Mouse (Mus musculus) ES-Bruce4 (cell line): ENCODE measurements around the gene Olfr1392. TPM values are rescaled to one million over a fixed set of nuclear protein-coding genes. Genes with fewer than 3 reads are reported as not detected.

Experiments
- H3K27ac ChIP-seq: 2 replicates; pipeline ENCODE4 v1.5.1; 2012; ENCODE audit warnings: low read length, inconsistent platforms; ENCODE audit not compliant: insufficient read depth
- H3K27me3 ChIP-seq: 2 replicates; pipeline ENCODE4 v1.6.1; 2012; ENCODE audit warnings: mild to moderate bottlenecking, low read length, inconsistent platforms; ENCODE audit not compliant: control insufficient read depth, poor library complexity, insufficient read depth, severe bottlenecking
- H3K36me3 ChIP-seq: 2 replicates; pipeline ENCODE4 v1.6.1; 2012; ENCODE audit warnings: inconsistent platforms, mild to moderate bottlenecking, low read length, moderate library complexity; ENCODE audit not compliant: control insufficient read depth, poor library complexity, insufficient read depth, severe bottlenecking
- H3K4me1 ChIP-seq: one replicate; pipeline ENCODE4 v1.8.1; 2011; ENCODE audit warnings: low read length; ENCODE audit not compliant: control insufficient read depth, insufficient read depth
- H3K4me3 ChIP-seq: 2 replicates; pipeline ENCODE4 v1.5.1; 2011; ENCODE audit warnings: low read depth, mild to moderate bottlenecking, low read length
- H3K9ac ChIP-seq: 2 replicates; pipeline ENCODE4 v1.6.1; 2012; ENCODE audit warnings: low read depth, mild to moderate bottlenecking, inconsistent platforms; ENCODE audit not compliant: poor library complexity, severe bottlenecking
- H3K9me3 ChIP-seq: replicated peaks from 2 replicates; pipeline ENCODE4 v1.6.1; 2012; ENCODE audit warnings: mild to moderate bottlenecking, low read length, inconsistent platforms; ENCODE audit not compliant: control insufficient read depth, poor library complexity, insufficient read depth, severe bottlenecking
- CTCF ChIP-seq: IDR thresholded peaks from one replicate; pipeline ENCODE4 v1.8.1; 2011; ENCODE audit warnings: low read depth, low read length
- EP300 ChIP-seq: IDR thresholded peaks from 2 replicates; pipeline ENCODE4 v1.6.1; 2011; ENCODE audit warnings: low read depth, low read length; ENCODE audit not compliant: insufficient read depth
- POLR2A ChIP-seq: IDR thresholded peaks from one replicate; pipeline ENCODE4 v1.8.1; 2011; ENCODE audit warnings: low read length; ENCODE audit not compliant: insufficient read depth
- polyA plus RNA-seq: library from polyadenylated mRNA; stranded (reverse); fragments of >200 nt; gene quantifications from 2 replicates; pipeline ENCODE4 v1.2.4, GENCODE M21; 2011; ENCODE audit warnings: low read depth; ENCODE audit not compliant: missing spikeins, insufficient read depth, insufficient read length

The Olfr1392 gene
- polyA plus RNA-seq, 1 experiment = not detected

DNA sequence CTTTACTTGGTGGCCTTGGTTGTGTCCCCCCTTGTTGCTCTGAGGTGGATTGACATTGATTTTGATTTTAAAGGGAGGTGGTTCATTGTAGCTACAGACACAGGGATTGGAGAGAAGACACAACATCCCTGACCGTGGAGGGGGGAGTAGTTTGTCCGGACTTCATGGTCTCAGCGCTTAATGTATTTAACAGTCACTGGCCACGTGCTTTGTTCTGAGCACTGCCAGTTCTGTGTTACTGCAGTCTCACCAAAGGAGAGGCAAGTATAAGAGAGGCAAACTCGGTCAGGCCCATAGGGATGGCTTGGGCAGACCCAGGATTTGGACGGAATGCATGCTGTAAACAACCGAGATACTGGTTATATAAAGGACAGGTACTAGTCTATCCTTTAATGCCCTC, 21.0 kb upstream of the Olfr1392 start:
- Histone ChIP-seq H3K9ac (no peak overlapping the region), H3K36me3 (no peaks in the 10 kb centered on the region), H3K27me3 (no peaks in the 10 kb centered on the region), H3K27ac (no peak overlapping the region), H3K4me3 (no peak overlapping the region), H3K9me3 (no peaks in the 10 kb centered on the region), H3K4me1 (no peaks in the 10 kb centered on the region)
- no peak for TF ChIP-seq CTCF
- TF ChIP-seq POLR2A = no peak
- no peak for TF ChIP-seq EP300

DNA sequence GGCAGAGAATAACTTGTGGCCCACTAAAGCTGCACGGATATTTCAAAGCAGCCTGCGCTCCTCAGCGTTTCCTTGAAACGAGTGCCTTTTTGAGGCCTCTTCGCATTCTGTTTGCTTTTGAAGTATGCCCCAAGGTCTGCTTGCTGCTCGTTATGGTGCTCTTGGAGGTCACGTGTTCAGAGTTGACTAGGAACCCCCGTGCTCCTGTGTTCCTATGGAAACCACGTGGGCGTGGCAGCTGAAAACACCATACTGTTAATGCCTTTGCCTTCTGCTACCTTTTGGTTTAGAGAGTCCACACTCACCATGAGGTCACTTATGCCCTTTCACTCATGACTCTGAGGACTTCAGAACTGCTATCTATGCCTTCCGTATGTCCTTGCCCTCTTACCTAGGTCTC, 20.5 kb upstream of the Olfr1392 start:
- TF ChIP-seq EP300 (no peak), CTCF (no peak), POLR2A (no peak)
- Histone ChIP-seq H3K36me3 (no peaks in the 10 kb centered on the region), H3K4me1 (no peaks in the 10 kb centered on the region), H3K27me3 (no peaks in the 10 kb centered on the region), H3K9ac (no peak overlapping the region), H3K4me3 (no peak overlapping the region), H3K27ac (no peak overlapping the region), H3K9me3 (no peaks in the 10 kb centered on the region)

DNA sequence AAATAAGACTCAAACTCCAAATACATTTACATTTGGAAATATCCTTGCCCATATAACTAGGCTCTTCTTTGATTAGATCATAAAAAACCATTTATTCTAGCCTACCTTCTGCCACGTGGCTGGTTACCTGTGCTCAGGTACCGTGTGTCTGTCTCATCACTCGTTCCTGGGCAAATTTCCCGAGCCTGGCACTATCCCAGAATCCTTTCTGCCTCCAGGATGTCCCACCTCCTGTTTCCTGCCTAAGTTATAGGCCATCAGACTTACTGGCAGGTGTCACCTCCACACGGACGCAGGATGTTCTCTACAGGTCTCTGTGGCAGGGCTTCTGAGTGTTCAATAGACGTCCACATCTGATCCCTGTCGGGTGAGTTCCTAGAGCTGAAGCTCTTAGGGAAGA, 20.0 kb upstream of the Olfr1392 start:
- Histone ChIP-seq H3K27ac (no peak overlapping the region), H3K9ac (no peak overlapping the region), H3K4me1 (no peaks in the 10 kb centered on the region), H3K4me3 (no peak overlapping the region), H3K36me3 (no peaks in the 10 kb centered on the region), H3K27me3 (no peaks in the 10 kb centered on the region), H3K9me3 (no peaks in the 10 kb centered on the region)
- TF ChIP-seq CTCF (no peak), EP300 (no peak), POLR2A (no peak)

DNA sequence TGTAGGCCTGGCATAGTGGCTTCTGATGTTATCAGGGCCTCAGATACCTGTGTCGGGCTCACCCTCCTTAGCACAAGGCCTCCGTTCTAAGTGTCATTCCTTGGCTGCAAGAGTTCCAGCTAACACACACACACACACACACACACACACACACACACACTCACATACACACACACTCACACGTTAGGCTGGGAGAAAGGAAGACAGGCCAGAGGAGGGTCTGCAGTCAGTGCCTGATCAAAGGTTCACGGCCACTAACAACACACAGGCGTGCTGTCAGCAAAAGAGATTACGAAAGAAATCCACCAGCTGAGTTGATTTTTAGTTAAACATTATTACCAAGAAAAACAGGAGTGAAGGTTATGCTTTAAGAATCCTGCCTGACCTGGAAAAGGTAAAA, 18.4 kb upstream of the Olfr1392 start:
- Histone ChIP-seq H3K9me3 (no peaks in the 10 kb centered on the region), H3K4me3 (no peak overlapping the region), H3K27me3 (no peaks in the 10 kb centered on the region), H3K9ac (no peak overlapping the region), H3K36me3 (no peaks in the 10 kb centered on the region), H3K27ac (no peak overlapping the region), H3K4me1 (no peaks in the 10 kb centered on the region)
- no peak for TF ChIP-seq CTCF
- no peak for TF ChIP-seq POLR2A
- no peak for TF ChIP-seq EP300

DNA sequence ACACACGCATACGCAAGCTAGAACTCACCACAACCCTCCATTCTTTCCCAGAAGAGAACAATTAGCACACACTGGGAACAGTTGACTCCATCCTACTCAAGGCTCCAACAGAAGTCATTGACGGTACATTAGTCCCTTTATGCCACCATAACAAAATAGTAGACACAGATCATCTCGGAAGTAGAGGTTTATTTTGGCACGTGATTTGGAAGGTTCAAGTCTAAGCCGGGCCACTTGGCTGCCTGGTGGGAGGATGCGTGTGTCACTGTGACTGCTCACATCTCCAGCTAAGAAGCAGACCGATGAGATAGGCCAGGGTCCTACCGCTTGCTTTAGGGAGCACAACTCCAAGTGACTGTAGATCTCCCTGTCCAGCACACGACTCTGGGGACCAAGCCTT, 17.8 kb upstream of the Olfr1392 start:
- Histone ChIP-seq H3K27me3 (no peaks in the 10 kb centered on the region; the same call in 1 of the 2 replicates), H3K36me3 (no peaks in the 10 kb centered on the region), H3K9ac (no peak overlapping the region), H3K4me3 (no peak overlapping the region), H3K9me3 (no peaks in the 10 kb centered on the region), H3K27ac (no peak overlapping the region), H3K4me1 (no peaks in the 10 kb centered on the region)
- no peak for TF ChIP-seq EP300
- TF ChIP-seq CTCF = no peak
- no peak for TF ChIP-seq POLR2A

DNA sequence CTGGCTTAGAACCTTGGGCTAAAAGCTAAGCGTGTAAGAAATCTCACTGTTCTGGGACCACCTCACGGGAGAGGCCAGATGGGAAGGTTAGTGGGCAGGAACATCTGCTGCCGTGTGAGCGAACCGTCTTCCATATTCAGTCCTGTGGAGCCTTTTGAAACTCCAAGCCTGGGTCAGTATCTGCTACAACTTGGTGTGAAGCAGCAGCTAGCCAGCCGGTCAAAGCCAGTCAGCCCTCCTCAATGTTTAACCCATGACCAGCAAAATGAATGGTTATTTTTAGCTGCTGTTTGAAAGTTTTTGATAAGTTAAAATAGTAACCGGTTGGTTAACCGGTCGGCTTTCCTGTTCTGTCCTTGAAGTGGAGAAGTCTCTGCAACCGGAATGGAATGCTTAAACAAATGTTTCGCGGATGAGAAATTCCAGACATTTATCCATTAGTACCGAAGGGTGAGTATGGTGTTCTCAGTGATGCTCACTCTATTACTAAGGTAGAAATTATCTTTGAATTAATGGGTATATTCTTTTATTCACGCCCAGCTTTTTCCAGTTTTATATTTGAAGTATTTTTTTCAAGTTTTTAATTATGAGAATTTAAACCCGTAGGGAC, 17.0 kb upstream of the Olfr1392 start:
- Histone ChIP-seq H3K4me3 (no peak overlapping the region), H3K9ac (no peak overlapping the region), H3K9me3 (no peaks in the 10 kb centered on the region), H3K27me3 (no peaks in the 10 kb centered on the region; the same call in 1 of the 2 replicates), H3K27ac (no peak overlapping the region), H3K4me1 (no peaks in the 10 kb centered on the region), H3K36me3 (no peaks in the 10 kb centered on the region)
- TF ChIP-seq EP300 = no peak
- TF ChIP-seq POLR2A = no peak
- no peak for TF ChIP-seq CTCF
